Mouse (Mus musculus) brain, embryonic 14.5 days (tissue): Measurements from ENCODE around the gene Gsn. TPM values are rescaled to one million over a fixed set of nuclear protein-coding genes. Genes with fewer than 3 reads are reported as not detected.
A peak's percentile ranks its signal among the peaks of the same experiment; 100 is the strongest.

Experiments
- DNase-seq: peaks from one replicate; pipeline ENCODE4 v3.0.0-alpha.2; 2011; ENCODE audit warnings: low read depth
- CTCF ChIP-seq: fragments of 200-500 bp; IDR thresholded peaks from 2 replicates; pipeline ENCODE4 v1.5.1; 2012; ENCODE audit warnings: inconsistent platforms, mild to moderate bottlenecking, moderate library complexity, borderline replicate concordance; ENCODE audit not compliant: insufficient read depth, insufficient read length; ENCODE audit errors: extremely low read depth
- POLR2A ChIP-seq: fragments of 200-500 bp; IDR thresholded peaks from 2 replicates; pipeline ENCODE4 v1.6.1; 2012; ENCODE audit warnings: mild to moderate bottlenecking, inconsistent platforms, borderline replicate concordance; ENCODE audit not compliant: poor library complexity, insufficient read depth, insufficient read length, severe bottlenecking; ENCODE audit errors: extremely low read depth
- polyA plus RNA-seq: library from polyadenylated mRNA; depleted of rRNA; stranded (reverse); fragments of >200 nt; gene quantifications from 2 replicates; pipeline ENCODE4 v1.2.3, GENCODE M21; 2012

The Gsn gene
- polyA plus RNA-seq, 1 experiment: 26.6 TPM

- peak; percentile 87 for DNase-seq
- peak; percentile 100 for TF ChIP-seq CTCF
- TF ChIP-seq POLR2A: no peak
Observed at GRCm38 (mm10) chr2:35297703-35298332, 41.6 kb downstream of the Gsn start.

- no peak for DNase-seq
- TF ChIP-seq CTCF: no peak
- TF ChIP-seq POLR2A: no peak
Observed at GRCm38 (mm10) chr2:35299437-35299836, 43.3 kb downstream of the Gsn start.

GRCm38 (mm10) chr2:35302049-35302885, 46.1 kb downstream of the Gsn start:
- DNase-seq: no peak
- TF ChIP-seq POLR2A: no peak
- no peak for TF ChIP-seq CTCF

- TF ChIP-seq POLR2A: no peak
- TF ChIP-seq CTCF: no peak
- DNase-seq: no peak
Observed at GRCm38 (mm10) chr2:35308166-35308565, 52.0 kb downstream of the Gsn start.

GRCm38 (mm10) chr2:35309906-35310493, 53.8 kb downstream of the Gsn start:
- TF ChIP-seq CTCF: no peak
- no peak for TF ChIP-seq POLR2A
- DNase-seq: no peak

- DNase-seq: no peak
- TF ChIP-seq POLR2A: no peak
- no peak for TF ChIP-seq CTCF
Observed at GRCm38 (mm10) chr2:35314300-35314699, 58.1 kb downstream of the Gsn start.

GRCm38 (mm10) chr2:35317604-35318003, 61.4 kb downstream of the Gsn start:
- TF ChIP-seq CTCF: no peak
- no peak for TF ChIP-seq POLR2A

GRCm38 (mm10) chr2:35318405-35318804, 62.2 kb downstream of the Gsn start:
- no peak for TF ChIP-seq POLR2A
- no peak for TF ChIP-seq CTCF
- DNase-seq: no peak

More at GRCm38 (mm10) chr2:35317604-35318003, 61.4 kb downstream of the Gsn start:
- no peak for DNase-seq

- TF ChIP-seq POLR2A (no peak), CTCF (no peak)
- DNase-seq: no peak
Observed at GRCm38 (mm10) chr2:35320399-35320798, 64.2 kb downstream of the Gsn start.

GRCm38 (mm10) chr2:35322404-35323164, 66.4 kb downstream of the Gsn start:
- peak; percentile 84 for DNase-seq
- TF ChIP-seq POLR2A (no peak), CTCF (no peak)

- no peak for DNase-seq
Observed at GRCm38 (mm10) chr2:35325930-35326329, 69.8 kb downstream of the Gsn start.

GRCm38 (mm10) chr2:35326931-35327330, 70.8 kb downstream of the Gsn start:
- DNase-seq: no peak
- TF ChIP-seq POLR2A: no peak
- no peak for TF ChIP-seq CTCF

More at GRCm38 (mm10) chr2:35325930-35326329, 69.8 kb downstream of the Gsn start:
- TF ChIP-seq CTCF: no peak
- TF ChIP-seq POLR2A: no peak
